In the genomic region with DNA sequence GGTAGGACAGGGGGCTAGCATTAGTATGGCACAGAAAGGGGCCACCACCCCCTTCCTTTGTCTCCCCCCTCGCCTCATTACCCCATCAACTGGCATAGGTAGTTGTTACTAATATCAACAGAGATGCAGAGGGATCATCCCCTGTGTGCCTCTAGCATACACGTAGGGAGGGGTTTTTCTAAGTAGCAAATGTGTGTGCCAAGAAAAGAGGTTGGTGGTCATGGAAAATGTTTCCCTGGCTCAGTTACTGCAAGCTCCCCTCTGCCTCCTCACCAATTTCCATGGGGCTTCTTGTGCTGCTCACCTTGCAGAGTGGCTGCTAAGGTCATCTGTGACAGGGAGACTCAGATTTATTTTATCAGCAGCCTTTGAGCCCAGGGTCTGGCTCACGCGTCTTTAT, we compare ENCODE assay signal across 8 mouse cellular contexts. TPM values are rescaled to one million over a fixed set of nuclear protein-coding genes. Genes with fewer than 3 reads are reported as not detected.
A peak's percentile ranks its signal among the peaks of the same experiment; 100 is the strongest.
DNase-seq lines count a peak whose midpoint lies in the region; ATAC-seq and TF ChIP-seq lines count a peak whose summit lies in the region.

No protein-coding gene starts in this region.

- peaks cover 33% of the 10 kb centered on the region for H3K36me3 ChIP-seq in megakaryocyte, embryonic 14.5 days (replicated peaks; ENCODE audit: low read length)
- peaks cover 3% of the 10 kb centered on the region for H3K36me3 ChIP-seq in forebrain, embryonic 16.5 days (ENCODE audit: control insufficient read depth, insufficient read depth)
- H3K36me3 ChIP-seq in limb, embryonic 14.5 days (ENCODE audit: control insufficient read depth, insufficient read depth, low read length): peaks cover 45% of the 10 kb centered on the region
- peaks cover 25% of the 10 kb centered on the region for H3K36me3 ChIP-seq in stomach, embryonic 15.5 days

- H3K27me3 ChIP-seq in megakaryocyte, embryonic 14.5 days (replicated peaks): peaks cover 48% of the 10 kb centered on the region
- H3K27me3 ChIP-seq in forebrain, embryonic 16.5 days (replicated peaks; ENCODE audit: control insufficient read depth, insufficient read depth, low read length): no peaks in the 10 kb centered on the region
- no peaks in the 10 kb centered on the region for H3K27me3 ChIP-seq in limb, embryonic 14.5 days (ENCODE audit: control insufficient read depth, insufficient read depth, low read length)
- H3K27me3 ChIP-seq in stomach, embryonic 15.5 days (replicated peaks): no peaks in the 10 kb centered on the region

- peak overlapping the region; percentile 75 for H3K4me2 ChIP-seq in forebrain, embryonic 16.5 days (ENCODE audit: low read length)
- H3K4me2 ChIP-seq in limb, embryonic 14.5 days (replicated peaks; ENCODE audit: low read depth, low read length, severe bottlenecking): peak overlapping the region; percentile 92
- H3K4me2 ChIP-seq in stomach, embryonic 15.5 days: peak overlapping the region; percentile 94

- TF ChIP-seq POLR2A in limb, embryonic 14.5 days (IDR thresholded peaks at IDR 0.05; ENCODE audit: borderline replicate concordance, extremely low read depth, insufficient read depth, insufficient read length): no peak

- H3K27ac ChIP-seq in forebrain, embryonic 16.5 days (ENCODE audit: low read length): peak overlapping the region; percentile 92
- peak overlapping the region; percentile 98 for H3K27ac ChIP-seq in limb, embryonic 14.5 days (replicated peaks; ENCODE audit: low read depth, low read length)
- 0 out of 2 replicates have a peak overlapping the region, but pooled peaks have one; percentile 97 for H3K27ac ChIP-seq in stomach, embryonic 15.5 days

- peak overlapping the region; percentile 99 for H3K9ac ChIP-seq in forebrain, embryonic 16.5 days (replicated peaks; ENCODE audit: low read depth, low read length)
- peak overlapping the region; percentile 99 for H3K9ac ChIP-seq in limb, embryonic 14.5 days (ENCODE audit: low read depth, low read length, severe bottlenecking)
- peak overlapping the region; percentile 88 for H3K9ac ChIP-seq in stomach, embryonic 15.5 days

- H3K4me3 ChIP-seq in megakaryocyte, embryonic 14.5 days (replicated peaks): peak overlapping the region; percentile 98
- H3K4me3 ChIP-seq in forebrain, embryonic 16.5 days (replicated peaks; ENCODE audit: low read length): peak overlapping the region; percentile 83
- peak overlapping the region; percentile 100 for H3K4me3 ChIP-seq in limb, embryonic 14.5 days (replicated peaks; ENCODE audit: low read length)
- H3K4me3 ChIP-seq in stomach, embryonic 15.5 days (replicated peaks): peak overlapping the region; percentile 76

- DNase-seq in limb, embryonic 14.5 days (ENCODE audit: low spot score): peak; percentile 60
- DNase-seq in right cerebral cortex, postnatal 10 days (ENCODE audit: low spot score in 2 of 2): no peak
- no peak for DNase-seq in left cerebral cortex, postnatal 10 days (ENCODE audit: extremely low spot score in 1 of 2, low spot score in 2 of 2)

- peaks cover 97% of the 10 kb centered on the region for H3K4me1 ChIP-seq in megakaryocyte, embryonic 14.5 days
- H3K4me1 ChIP-seq in forebrain, embryonic 16.5 days (replicated peaks; ENCODE audit: control insufficient read depth, insufficient read depth, low read length): peaks cover 56% of the 10 kb centered on the region
- peaks cover 76% of the 10 kb centered on the region for H3K4me1 ChIP-seq in limb, embryonic 14.5 days (ENCODE audit: control insufficient read depth, insufficient read depth, low read length)
- H3K4me1 ChIP-seq in stomach, embryonic 15.5 days: peaks cover 58% of the 10 kb centered on the region

- H3K9me3 ChIP-seq in megakaryocyte, embryonic 14.5 days: no peaks in the 10 kb centered on the region
- H3K9me3 ChIP-seq in forebrain, embryonic 16.5 days (ENCODE audit: control insufficient read depth, low read length): no peaks in the 10 kb centered on the region
- H3K9me3 ChIP-seq in limb, embryonic 14.5 days (ENCODE audit: control insufficient read depth, low read length): no peaks in the 10 kb centered on the region
- no peaks in the 10 kb centered on the region for H3K9me3 ChIP-seq in stomach, embryonic 15.5 days

- intact Hi-C loops in left cerebral cortex, postnatal 10 days (cut with DNase I): loop anchor here (5.0 to 10.0 kb wide), 3 partner anchors 63 to 146 kb away; no protein-coding TSS in a partner anchor

- WGBS in forebrain, embryonic 16.5 days: 0% methylated on average over 4 of the region's 4 CpGs
- WGBS in limb, embryonic 14.5 days: 5% methylated on average over 4 of the region's 4 CpGs
- WGBS in stomach, embryonic 15.5 days: 10% methylated on average over 4 of the region's 4 CpGs

- no peak for ATAC-seq in megakaryocyte, adult 5-6 weeks (ENCODE audit: poor library complexity, severe bottlenecking)
- no peak for ATAC-seq in forebrain, embryonic 16.5 days
- ATAC-seq in limb, embryonic 14.5 days (ENCODE audit: low FRiP score, low read depth): no peak
- no peak for ATAC-seq in stomach, embryonic 15.5 days (ENCODE audit: insufficient read depth, low FRiP score, low read depth)
- no peak for ATAC-seq in monocyte, adult 5-6 weeks (replicated peaks; ENCODE audit: insufficient number of reproducible peaks, low FRiP score, low TSS enrichment, poor library complexity, severe bottlenecking)

RNA-seq across cellular contexts. Expression of a gene that starts 2.6 kb away (rescaled TPM):
- 17.8 and 18.5 TPM in 2 replicates for polyA plus RNA-seq in megakaryocyte, embryonic 14.5 days (2012; ENCODE audit: insufficient read depth, low replicate concordance)
- 1.3 and 1.7 TPM in 2 replicates for total RNA-seq in megakaryocyte, adult 5-6 weeks (2015)
- 1.1 and 2.8 TPM in 2 replicates for total RNA-seq in megakaryocyte, adult 5-6 weeks (2017)
- 53.4 and 62.5 TPM in 2 replicates for polyA plus RNA-seq in forebrain, embryonic 16.5 days (2015; fragmentation: Nextera tagmentation; extraction: Ambion mirVana)
- 58.9 and 67.7 TPM in 2 replicates for polyA plus RNA-seq in limb, embryonic 14.5 days (2012; rRNA removed)
- polyA plus RNA-seq in limb, embryonic 14.5 days (2014; fragmentation: Nextera tagmentation; extraction: Ambion mirVana): 52.7 and 66.6 TPM in 2 replicates
- 35.3 and 37.7 TPM in 2 replicates for polyA plus RNA-seq in stomach, embryonic 15.5 days (2015; fragmentation: Nextera tagmentation; extraction: Ambion mirVana)
- total RNA-seq in left cerebral cortex, postnatal 10 days (2021): 10 to 100 TPM; 15.2 to 16.5 TPM
- 1.9 TPM in 1 of 3 replicates, not detected in the others for total RNA-seq in monocyte, adult 5-6 weeks (2017)
